Mouse (Mus musculus): ENCODE data around the gene Xylb.

Gene Xylb

GRCm38 (mm10) chr9:119357331-119358057 lies at the start of gene Xylb:
Gene Xylb (plus strand): TSS chr9:119357381.
- peak; percentile 94 for DNase-seq (ENCODE audit: low read depth, low spot score)

- no peak for DNase-seq (ENCODE audit: low read depth, low spot score)
These were observed 48.1 kb upstream of the Xylb start for GRCm38 (mm10) chr9:119309067-119309466.

- DNase-seq (ENCODE audit: low read depth, low spot score), result no peak
These were observed 44.1 kb upstream of the Xylb start for GRCm38 (mm10) chr9:119313096-119313495.

- DNase-seq (ENCODE audit: low read depth, low spot score), result no peak
These were observed 38.3 kb upstream of the Xylb start for GRCm38 (mm10) chr9:119318891-119319290.

DNA sequence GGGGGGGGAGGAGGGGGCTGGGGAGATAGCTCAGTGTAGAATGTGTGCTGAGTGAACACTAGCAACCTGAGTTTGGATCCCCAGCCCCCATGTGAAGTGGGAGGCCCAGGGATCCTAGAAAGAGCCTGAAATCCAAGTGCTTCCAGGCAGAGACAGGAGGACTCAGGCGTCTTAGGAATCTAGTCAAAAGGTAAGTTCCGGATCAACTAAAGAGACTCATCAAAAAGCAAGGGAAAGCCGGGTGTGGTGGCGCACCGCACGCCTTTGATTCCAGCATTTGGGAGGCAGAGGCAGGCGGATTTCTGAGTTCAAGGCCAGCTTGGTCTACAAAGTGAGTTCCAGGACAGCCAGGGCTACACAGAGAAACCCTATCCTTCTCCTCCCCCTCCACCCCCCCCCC lies 36.7 kb upstream of the Xylb start:
- DNase-seq (ENCODE audit: low read depth, low spot score), result peak; percentile 73

DNA sequence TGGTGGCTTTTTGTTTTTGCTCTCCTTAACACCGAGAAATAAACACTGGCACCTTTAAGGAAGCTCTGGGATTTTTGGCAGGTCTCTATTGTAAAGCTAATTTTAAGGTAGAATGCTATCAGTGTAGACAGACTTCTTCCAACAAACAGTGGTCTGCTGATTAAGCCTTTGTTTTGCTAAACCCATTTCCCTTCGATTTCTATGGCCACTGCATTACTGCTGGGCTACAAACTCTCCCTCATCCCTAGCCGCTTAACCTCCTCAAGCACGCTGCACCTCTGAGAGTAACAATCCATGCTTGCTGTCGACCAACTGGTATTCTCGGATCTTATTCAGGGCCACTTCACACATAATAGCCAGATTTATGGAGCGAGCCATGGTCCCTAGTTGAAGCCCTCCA lies 36.2 kb upstream of the Xylb start:
- DNase-seq (ENCODE audit: low read depth, low spot score), result peak; percentile 88

DNA sequence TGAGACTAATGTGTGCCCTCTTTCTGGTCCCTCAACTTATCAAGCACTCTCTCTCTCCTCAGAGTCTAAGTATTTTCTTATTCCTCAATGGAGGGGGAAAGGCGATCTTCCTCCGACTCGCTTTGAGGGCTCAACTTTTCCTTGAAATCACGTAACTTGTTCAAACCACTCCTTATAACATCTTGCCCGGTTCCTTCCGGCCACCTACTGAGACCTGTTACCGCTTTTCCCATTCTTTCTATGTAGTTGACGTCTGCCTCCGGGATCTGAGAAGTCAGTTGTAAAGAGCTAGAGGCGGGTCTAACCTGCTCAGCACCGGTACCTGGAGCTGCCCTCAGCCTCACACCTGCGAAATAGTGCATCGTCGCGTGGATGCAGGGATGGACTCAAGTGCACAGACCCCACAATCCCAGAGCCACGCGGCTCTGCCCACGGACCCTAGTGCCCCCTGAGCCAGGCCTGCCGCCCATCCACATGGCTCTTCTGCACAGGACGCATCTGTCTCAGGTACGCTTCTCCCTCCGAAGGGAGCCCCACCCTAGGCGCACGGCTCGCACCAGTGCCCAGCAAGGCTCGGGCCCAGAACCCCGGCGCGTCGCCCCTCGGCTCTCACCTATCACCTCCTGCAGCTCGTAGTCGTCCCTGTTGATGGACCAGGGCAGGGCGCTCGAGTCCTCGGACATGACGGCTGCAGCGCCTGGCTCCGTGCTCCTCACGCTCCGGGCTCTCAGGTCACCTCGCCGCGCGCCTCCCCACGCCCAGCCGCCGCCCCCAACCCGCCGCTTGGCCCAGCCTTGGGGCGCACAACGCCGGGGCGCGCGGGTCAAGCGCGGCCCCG lies 35.6 kb upstream of the Xylb start:
- peak; percentile 79 for DNase-seq (ENCODE audit: low read depth, low spot score)

DNA sequence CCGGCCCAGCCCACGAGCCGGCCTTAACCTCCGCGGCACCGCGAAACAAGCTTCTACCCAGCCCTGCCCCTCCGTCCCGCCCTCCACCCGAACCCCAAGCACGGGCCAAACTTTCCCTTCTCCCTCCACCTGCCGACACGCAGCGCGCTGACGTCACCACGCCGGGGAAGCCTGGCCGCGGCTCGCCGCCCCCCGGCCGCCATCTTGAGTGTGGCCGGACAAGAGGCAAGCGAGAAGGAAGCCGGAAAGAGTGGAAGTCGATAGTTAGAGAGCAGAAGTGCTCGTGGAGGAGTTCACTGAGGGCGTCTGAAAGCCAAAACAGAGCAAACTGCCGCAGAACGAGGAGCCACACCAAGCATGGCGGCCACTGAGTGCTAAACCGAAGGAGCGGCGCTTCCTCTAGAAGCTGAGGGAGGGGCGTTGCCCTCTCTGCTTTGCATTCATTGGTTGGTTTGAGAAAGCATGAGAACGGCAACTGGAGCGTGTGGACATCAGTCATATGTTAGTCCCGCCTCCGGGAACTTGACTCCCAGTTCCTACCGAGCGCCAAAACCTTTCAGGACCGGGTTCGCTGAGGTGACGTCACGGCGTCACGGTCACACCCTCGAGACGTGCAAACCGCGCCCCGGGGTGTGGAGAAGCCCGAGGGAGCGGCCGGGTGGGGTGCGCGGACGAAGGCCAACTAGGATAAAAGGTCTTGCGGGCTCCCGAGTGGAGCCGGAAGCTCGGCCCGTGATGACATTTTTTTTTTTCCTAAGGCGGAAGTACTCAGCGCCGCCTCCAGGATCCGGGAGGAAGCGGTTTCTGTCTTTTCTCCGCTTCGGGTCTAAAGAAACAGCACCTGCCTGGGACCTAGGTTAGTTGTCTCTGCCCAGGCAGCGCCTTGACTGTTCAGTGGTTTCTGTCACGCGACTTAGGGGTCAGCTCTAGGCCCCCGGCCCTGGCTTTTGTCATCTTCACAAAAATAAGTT lies 34.6 kb upstream of the Xylb start, which contains the start of gene Oxsr1:
Gene Oxsr1 (minus strand): TSS at position 139 of the 971 bp plus-strand sequence.
- peak; percentile 100 for DNase-seq (ENCODE audit: low read depth, low spot score)

GRCm38 (mm10) chr9:119323260-119323645 lies 33.9 kb upstream of the Xylb start:
- no peak for DNase-seq (ENCODE audit: low read depth, low spot score)

GRCm38 (mm10) chr9:119324130-119324529 lies 33.1 kb upstream of the Xylb start:
- DNase-seq (ENCODE audit: low read depth, low spot score), result no peak

GRCm38 (mm10) chr9:119328488-119328887 lies 28.7 kb upstream of the Xylb start:
- DNase-seq (ENCODE audit: low read depth, low spot score), result no peak

DNA sequence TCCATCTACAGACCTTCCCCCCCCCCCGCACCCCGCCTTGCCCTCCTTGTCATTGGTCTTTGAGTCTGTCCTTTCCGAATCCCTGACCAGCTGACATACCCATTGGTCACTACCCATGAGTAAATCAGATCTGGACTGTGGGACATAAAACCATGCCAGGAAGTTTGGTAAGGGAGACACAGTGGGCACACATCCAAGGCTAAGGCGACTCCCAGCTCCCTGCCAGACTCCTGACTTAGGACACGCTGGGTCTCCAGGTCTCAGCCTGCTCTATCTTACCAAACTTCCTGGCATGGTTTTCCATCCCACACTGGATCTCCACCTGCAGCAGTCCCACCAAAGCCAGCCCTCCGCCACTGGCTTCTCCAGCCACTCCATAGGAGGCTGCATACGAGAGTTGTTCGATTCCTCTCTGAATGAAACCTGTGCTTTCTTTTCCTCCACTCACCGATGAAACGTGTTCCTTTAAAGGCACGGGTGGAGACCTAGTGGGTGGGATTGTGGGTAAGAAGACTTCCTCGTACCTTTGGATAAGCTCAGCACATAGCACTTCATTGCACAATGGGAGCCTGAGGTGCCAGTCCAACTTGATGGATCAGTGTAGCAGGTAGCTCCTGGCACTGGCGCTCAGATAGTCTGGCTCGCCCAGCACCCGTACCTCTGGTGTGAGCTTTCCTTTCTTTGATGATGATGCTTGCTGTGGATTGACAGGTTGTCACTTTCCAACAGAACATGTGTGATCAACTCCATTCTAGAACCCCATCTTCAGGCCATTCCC lies 26.8 kb upstream of the Xylb start:
- no peak for DNase-seq (ENCODE audit: low read depth, low spot score)

DNA sequence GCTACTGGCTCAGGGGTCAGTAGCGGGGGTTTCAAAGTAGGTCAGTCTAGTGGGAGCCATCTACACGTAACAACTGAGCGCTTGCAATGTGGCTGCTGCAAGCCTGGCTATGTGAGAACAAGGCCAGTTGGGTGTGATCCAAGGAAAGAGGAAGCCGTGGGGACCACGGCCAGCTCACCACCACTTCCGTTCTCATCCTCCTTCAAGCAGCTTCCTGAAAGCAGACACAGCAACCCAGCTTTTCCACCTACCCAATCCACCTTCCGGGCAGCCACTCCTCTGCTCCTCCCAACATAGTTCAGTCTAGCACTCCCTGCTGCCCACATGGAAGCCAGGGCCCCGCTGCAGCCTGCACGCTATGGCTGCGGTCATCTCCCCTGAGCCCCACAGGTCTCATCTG lies 22.9 kb upstream of the Xylb start:
- DNase-seq (ENCODE audit: low read depth, low spot score), result peak; percentile 48

DNA sequence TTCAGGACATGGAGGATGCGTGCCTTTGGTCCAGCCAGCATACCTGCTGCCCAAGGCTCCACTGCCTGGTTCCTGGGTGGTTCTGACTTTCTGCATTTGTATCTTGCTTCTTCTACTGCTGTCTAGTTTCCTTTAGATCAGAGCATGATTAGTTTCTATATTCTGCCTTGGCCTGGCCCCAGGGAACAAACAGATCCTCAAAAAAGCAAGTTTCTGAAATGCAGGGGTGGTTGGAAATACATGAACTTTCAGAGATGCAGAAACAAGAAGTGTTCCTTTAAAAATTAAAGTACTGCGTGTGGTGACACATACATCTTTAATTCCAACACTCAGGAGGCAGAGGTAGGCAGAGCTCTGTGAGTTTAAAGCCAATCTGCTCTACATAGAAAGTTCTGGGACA lies 22.3 kb upstream of the Xylb start:
- no peak for DNase-seq (ENCODE audit: low read depth, low spot score)

DNA sequence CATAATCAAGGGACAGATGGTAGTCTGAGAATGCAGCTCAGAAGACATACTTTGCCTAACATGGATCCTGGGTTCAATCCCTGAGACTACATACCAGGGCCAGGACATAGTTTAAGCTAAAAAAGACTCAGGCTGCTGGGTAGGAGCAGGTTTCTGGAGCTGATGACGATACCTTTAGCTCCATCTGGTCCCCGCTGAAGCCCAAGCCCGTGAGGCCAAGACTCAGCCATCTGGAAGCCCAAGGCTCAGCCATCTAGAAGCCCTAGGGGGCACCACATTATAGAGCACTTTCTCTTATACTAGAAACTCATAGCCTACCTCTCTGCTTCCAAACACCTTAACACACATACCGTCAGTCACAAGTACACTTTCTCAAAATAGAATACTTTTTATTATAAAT lies 21.6 kb upstream of the Xylb start:
- DNase-seq (ENCODE audit: low read depth, low spot score), result no peak

GRCm38 (mm10) chr9:119337842-119338241 lies 19.3 kb upstream of the Xylb start:
- DNase-seq (ENCODE audit: low read depth, low spot score), result no peak

GRCm38 (mm10) chr9:119338350-119338749 lies 18.8 kb upstream of the Xylb start:
- no peak for DNase-seq (ENCODE audit: low read depth, low spot score)

GRCm38 (mm10) chr9:119339106-119339505 lies 18.1 kb upstream of the Xylb start:
- peak; percentile 12 for DNase-seq (ENCODE audit: low read depth, low spot score)

DNA sequence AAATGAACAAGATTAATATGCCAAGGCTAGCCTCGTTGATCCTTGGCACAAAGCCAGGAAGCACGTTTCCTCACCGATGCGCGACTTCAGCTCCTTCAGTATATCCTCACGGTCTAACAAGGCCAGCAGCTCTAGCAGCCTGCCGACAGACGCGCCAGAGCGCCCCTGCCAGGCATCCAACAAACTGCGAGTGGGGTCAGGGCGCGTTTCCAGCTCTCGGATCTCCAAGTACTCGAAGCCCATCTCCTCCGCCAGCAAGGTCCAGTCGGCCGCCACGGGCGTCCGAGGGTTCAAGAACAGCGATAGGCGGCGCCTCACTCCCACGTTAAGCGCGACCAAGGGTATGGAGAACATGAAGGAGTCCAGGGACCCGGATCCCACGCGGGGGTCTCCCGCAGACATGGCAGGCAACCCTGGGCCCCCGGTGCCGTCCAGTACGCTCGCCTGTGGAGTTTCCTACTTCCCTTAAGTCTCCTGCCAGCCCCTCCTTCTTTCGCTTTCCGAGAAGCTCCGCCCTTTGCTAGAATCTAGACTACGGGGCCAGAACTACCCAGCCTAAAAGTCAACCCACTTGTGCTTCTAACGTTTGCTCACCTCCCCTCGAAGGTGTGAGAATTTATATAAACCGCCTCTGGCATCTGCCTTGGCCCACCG lies 17.5 kb upstream of the Xylb start, which contains the start of gene Acaa1a:
Gene Acaa1a (plus strand): TSS at position 119 of the 654 bp plus-strand sequence.
- peak; percentile 71 for DNase-seq (ENCODE audit: low read depth, low spot score)

- no peak for DNase-seq (ENCODE audit: low read depth, low spot score)
These were observed 17.0 kb upstream of the Xylb start for GRCm38 (mm10) chr9:119340212-119340580.
